ENCODE assay signal across 1 mouse cellular context in the genomic region with DNA sequence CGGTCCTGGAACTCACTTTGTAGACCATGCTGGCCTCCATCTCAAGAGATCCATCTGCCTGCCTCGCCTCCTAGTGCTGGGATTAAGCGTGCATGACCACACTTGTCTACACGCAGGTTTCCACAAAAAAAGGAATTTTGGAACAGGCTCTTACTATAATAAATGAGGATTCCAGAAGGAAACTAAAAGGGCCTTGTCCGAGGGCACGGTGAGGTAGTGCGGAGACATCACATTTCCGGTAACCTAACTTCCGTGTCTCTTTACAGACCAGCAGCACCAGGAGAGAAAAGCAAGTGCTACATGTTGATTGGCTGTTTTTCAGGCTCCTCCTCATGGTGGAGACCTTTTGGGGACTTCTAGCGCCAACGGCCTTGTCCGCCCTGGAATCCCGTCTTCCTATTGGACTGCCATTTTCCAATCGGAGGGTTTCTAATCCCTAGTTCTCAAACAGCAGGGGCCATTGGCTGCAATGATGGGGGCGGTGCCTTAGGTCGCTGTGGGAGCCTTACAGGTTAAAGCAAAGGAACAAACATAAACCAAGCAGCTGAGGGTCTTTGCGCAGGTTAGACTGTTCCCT.
A peak's percentile ranks its signal among the peaks of the same experiment; 100 is the strongest.
TF ChIP-seq lines count a peak whose summit lies in the region.

Phkg2 (plus strand) TSS at position 446 of the 577 bp plus-strand sequence.

TF ChIP-seq in MEL, 35 proteins besides CTCF, POLR2A, EP300 and RAD21 (continued from another document):
- TF ChIP-seq TBP (IDR thresholded peaks at IDR 0.05; ENCODE audit: low read depth, low read length) = peak; percentile 95
- no peak for TF ChIP-seq ZC3H11A (IDR thresholded peaks at IDR 0.05; ENCODE audit: low read depth, low read length)
- TF ChIP-seq MYC (IDR thresholded peaks at IDR 0.05; ENCODE audit: low read depth, low read length) = peak; percentile 94
- TF ChIP-seq NELFE (IDR thresholded peaks at IDR 0.05; ENCODE audit: low read depth, low read length) = peak; percentile 93
- peak; percentile 52; the same call in 1 of the 2 replicates for TF ChIP-seq MAZ (IDR thresholded peaks at IDR 0.05; ENCODE audit: low read depth, low read length)
- no peak; the same call in 1 of the 2 replicates for TF ChIP-seq NRF1 (IDR thresholded peaks at IDR 0.05; ENCODE audit: insufficient read depth, low read depth, low read length, poor library complexity, severe bottlenecking)
- TF ChIP-seq ZMIZ1 (IDR thresholded peaks at IDR 0.05; ENCODE audit: low read depth, low read length) = peak; percentile 83; the same call in 1 of the 2 replicates
- peak; percentile 71 for TF ChIP-seq CHD2 (IDR thresholded peaks at IDR 0.05; ENCODE audit: low read length)
- TF ChIP-seq BHLHE40 (IDR thresholded peaks at IDR 0.05; ENCODE audit: borderline replicate concordance, low read depth, low read length) = no peak
- TF ChIP-seq MYB (IDR thresholded peaks at IDR 0.05; ENCODE audit: low read depth, low read length) = no peak
- TF ChIP-seq JUND (IDR thresholded peaks at IDR 0.05; ENCODE audit: low read depth, low read length) = no peak
- TF ChIP-seq GABPA (IDR thresholded peaks at IDR 0.05; ENCODE audit: low read depth, low read length) = no peak
- TF ChIP-seq MAFK (IDR thresholded peaks at IDR 0.05; ENCODE audit: borderline replicate concordance, low read depth, low read length) = no peak
- TF ChIP-seq GATA1 (IDR thresholded peaks at IDR 0.05; ENCODE audit: low read depth, low read length) = no peak
- no peak for TF ChIP-seq TAL1 (IDR thresholded peaks at IDR 0.05; ENCODE audit: low read length)
- no peak for TF ChIP-seq MEF2A (IDR thresholded peaks at IDR 0.05; ENCODE audit: extremely low read depth, insufficient replicate concordance, low read depth, low read length, poor library complexity, severe bottlenecking)
- TF ChIP-seq TCF12 (IDR thresholded peaks at IDR 0.05; ENCODE audit: low read depth, low read length) = peak; percentile 38; the same call in 1 of the 2 replicates
- no peak for TF ChIP-seq SMC3 (IDR thresholded peaks at IDR 0.05; ENCODE audit: low read depth, low read length)
- no peak for TF ChIP-seq USF2 (IDR thresholded peaks at IDR 0.05; ENCODE audit: borderline replicate concordance in 1 of 2, insufficient read depth in 1 of 2, low read depth in 1 of 2, low read length in 2 of 2)
- peak; percentile 84 for TF ChIP-seq HCFC1 (IDR thresholded peaks at IDR 0.05; ENCODE audit: low read depth, low read length)
- 0 out of 2 replicates have a peak, but pooled peaks have one; percentile 11 for TF ChIP-seq USF1 (IDR thresholded peaks at IDR 0.05; ENCODE audit: low read depth, low read length)
- TF ChIP-seq KAT2A (conservative IDR thresholded peaks at IDR 0.05; ENCODE audit: low read depth, low read length) = peak; percentile 59
- TF ChIP-seq POLR2AphosphoS5 (IDR thresholded peaks at IDR 0.05; ENCODE audit: borderline replicate concordance, low read depth, low read length) = no peak
